Mouse (Mus musculus): ENCODE data around the gene Pitpnm1.

- no peak for TF ChIP-seq POLR2A (IDR thresholded peaks at IDR 0.05; ENCODE audit: low read depth, low read length)
- no peak for TF ChIP-seq CTCF (IDR thresholded peaks at IDR 0.05; ENCODE audit: extremely low read depth, insufficient read depth, insufficient read length, insufficient replicate concordance)
Measured at GRCm38 (mm10) chr19:4088146-4088545, 11.7 kb upstream of the Pitpnm1 start.
